Mouse (Mus musculus): ENCODE results near the gene Foxp1. TPM values are rescaled to one million over a fixed set of nuclear protein-coding genes. Genes with fewer than 3 reads are reported as not detected.

Gene Foxp1
- polyA plus RNA-seq, 1 experiment from 2014 or later, result 45.3 TPM

DNA sequence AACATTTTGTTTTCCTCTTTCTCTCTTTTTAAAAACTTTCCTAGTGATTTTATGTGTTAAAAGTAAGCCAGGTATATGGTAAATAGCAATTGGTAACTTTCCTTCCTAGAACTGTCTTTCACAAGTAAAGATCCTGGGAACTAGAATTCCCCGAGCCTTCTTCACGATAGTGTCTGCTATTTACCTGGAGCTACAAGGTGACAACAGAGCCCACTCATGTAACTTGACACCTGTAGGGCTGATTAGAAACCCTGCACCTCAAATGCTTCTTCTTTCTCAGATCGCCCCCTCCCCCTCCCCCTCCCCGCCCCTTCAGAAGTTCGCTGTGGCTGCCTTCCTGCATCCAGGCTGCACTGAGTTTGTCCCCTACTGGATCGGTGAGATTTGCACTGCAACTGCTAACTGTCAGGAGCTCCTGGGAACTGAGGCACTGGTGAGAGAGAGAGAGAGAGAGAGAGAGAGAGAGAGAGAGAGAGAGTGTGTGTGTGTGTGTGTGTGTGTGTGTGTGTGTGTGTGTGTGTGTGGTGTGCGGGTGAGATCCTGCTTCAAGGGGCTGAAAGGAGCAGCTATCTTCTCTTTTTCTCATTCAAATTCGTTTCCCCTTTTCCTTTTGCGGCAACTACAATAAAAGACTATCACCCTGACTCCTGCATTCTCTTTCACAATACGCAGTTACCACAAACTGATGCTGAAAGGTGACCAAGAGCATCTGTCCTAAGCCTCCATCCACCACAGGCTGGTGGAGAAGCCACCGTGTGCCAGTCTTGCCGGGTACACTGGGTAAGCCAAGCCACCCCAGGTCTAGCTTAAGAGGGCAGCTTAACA, 259.2 kb downstream of the Foxp1 start:
- 24% methylated on average over 12 of the region's 12 CpGs for WGBS
- no peak for ATAC-seq
- no peak for TF ChIP-seq CTCF (IDR thresholded peaks at IDR 0.05; ENCODE audit: low read depth)
- Histone ChIP-seq H3K27ac (ENCODE audit: low read depth, low read length) (peak overlapping the region; percentile 24; the same call in 1 of the 2 replicates), H3K9me3 (ENCODE audit: control insufficient read depth) (no peaks in the 10 kb centered on the region), H3K36me3 (ENCODE audit: control insufficient read depth, insufficient read depth) (no peaks in the 10 kb centered on the region; the same call in none of the 2 replicates), H3K9ac (ENCODE audit: low read depth, low read length) (no peak overlapping the region), H3K27me3 (replicated peaks; ENCODE audit: control insufficient read depth, insufficient read depth, low read length) (no peaks in the 10 kb centered on the region), H3K4me1 (replicated peaks; ENCODE audit: control insufficient read depth, insufficient read depth, low read length) (peaks cover 10% of the 10 kb centered on the region), H3K4me2 (replicated peaks; ENCODE audit: low read depth) (peak overlapping the region; percentile 63), H3K4me3 (ENCODE audit: low read depth, low read length) (no peak overlapping the region)

DNA sequence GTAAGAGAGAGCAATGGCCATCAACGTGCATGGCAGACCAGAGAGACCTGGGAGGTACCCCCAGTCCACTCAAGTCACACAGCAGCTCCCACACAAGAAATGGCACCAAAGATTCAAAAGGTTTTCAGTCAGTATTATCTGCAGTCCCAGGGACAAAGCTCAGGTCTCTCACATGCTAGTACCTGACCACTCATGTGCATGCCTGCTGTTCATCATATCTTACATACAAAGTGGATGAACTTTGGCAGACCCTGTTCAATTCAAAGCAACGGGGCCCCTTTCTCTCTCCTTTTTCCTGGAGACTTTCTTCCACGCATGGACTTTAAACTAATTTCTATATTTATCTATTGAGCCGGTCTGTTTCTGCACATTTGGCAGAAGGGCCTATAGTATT, 260.8 kb downstream of the Foxp1 start:
- 14% methylated on average over 4 of the region's 4 CpGs for WGBS
- H3K4me2 ChIP-seq (replicated peaks; ENCODE audit: low read depth), result peak overlapping the region; percentile 51; the same call in 1 of the 2 replicates
- peak; percentile 82 for ATAC-seq
- no peaks in the 10 kb centered on the region; the same call in none of the 2 replicates for H3K36me3 ChIP-seq (ENCODE audit: control insufficient read depth, insufficient read depth)
- no peaks in the 10 kb centered on the region for H3K9me3 ChIP-seq (ENCODE audit: control insufficient read depth)
- no peak for TF ChIP-seq CTCF (IDR thresholded peaks at IDR 0.05; ENCODE audit: low read depth)
- H3K4me3 ChIP-seq (ENCODE audit: low read depth, low read length), result no peak overlapping the region
- no peak overlapping the region for H3K9ac ChIP-seq (ENCODE audit: low read depth, low read length)
- H3K4me1 ChIP-seq (replicated peaks; ENCODE audit: control insufficient read depth, insufficient read depth, low read length), result peaks cover 10% of the 10 kb centered on the region
- H3K27me3 ChIP-seq (replicated peaks; ENCODE audit: control insufficient read depth, insufficient read depth, low read length), result no peaks in the 10 kb centered on the region
- H3K27ac ChIP-seq (ENCODE audit: low read depth, low read length), result peak overlapping the region; percentile 46; the same call in 1 of the 2 replicates

DNA sequence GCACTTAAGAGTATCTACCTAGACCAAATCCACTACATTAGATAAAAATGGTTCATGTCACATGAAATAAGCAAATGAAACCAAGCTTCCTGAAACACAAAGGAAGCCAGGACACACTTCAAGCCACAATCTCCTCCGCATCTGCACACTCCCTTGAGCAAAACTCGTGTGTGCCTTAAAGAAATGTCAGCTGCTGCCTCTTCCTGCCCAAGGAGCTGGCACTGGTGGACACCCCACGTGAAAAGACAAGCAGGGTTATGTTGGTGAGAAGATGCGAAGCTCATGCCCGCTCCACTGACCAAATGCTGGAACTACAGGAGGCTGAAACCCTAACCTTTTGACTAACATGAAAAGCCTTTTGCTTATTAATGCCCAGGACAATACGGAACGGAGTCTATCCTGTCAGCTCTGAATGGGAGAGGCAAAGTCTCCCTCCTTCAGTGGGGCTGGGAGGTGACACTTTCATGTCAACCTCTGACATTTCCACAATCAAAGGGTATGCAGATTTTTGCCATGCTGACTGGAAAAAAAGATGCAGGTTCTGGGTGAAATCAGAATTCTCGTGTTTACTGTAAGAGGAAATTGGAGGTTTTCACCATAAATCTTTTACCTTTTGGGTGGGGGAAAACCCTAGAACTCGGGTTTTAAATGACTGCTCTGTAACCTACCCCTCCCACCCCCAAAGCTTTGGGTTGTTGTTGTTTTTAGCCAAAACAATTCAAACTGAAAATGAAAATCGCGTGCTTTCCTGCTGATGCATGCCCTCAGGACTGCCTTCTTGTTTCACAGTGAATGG, 261.4 kb downstream of the Foxp1 start:
- 49% methylated on average over 11 of the region's 11 CpGs for WGBS
- no peaks in the 10 kb centered on the region; the same call in none of the 2 replicates for H3K36me3 ChIP-seq (ENCODE audit: control insufficient read depth, insufficient read depth)
- H3K9ac ChIP-seq (ENCODE audit: low read depth, low read length), result no peak overlapping the region
- H3K4me3 ChIP-seq (ENCODE audit: low read depth, low read length), result no peak overlapping the region
- TF ChIP-seq CTCF (IDR thresholded peaks at IDR 0.05; ENCODE audit: low read depth), result no peak
- no peak for ATAC-seq
- H3K27ac ChIP-seq (ENCODE audit: low read depth, low read length), result peak overlapping the region; percentile 46
- H3K27me3 ChIP-seq (replicated peaks; ENCODE audit: control insufficient read depth, insufficient read depth, low read length), result no peaks in the 10 kb centered on the region
- H3K4me2 ChIP-seq (replicated peaks; ENCODE audit: low read depth), result peak overlapping the region; percentile 51; the same call in 1 of the 2 replicates
- H3K4me1 ChIP-seq (replicated peaks; ENCODE audit: control insufficient read depth, insufficient read depth, low read length), result peaks cover 10% of the 10 kb centered on the region
- no peaks in the 10 kb centered on the region for H3K9me3 ChIP-seq (ENCODE audit: control insufficient read depth)

DNA sequence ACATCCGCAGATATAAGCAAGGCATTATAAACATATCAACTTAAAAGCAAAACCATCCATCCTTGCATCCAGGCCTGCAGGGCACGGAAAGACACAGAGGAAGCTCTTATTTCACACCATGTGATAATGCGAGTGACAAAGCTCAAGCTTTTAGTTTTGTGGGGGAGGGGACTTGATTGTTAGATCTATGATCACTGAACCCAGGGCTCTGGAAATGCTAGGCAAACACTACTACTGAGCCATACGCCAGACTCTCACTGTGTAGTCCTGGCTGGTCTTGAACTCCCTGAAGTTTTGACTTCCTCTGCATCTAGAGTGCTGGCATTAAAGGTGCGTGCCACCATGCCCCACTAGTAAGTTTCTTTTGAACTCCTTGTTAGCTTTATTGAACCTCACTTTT, 264.2 kb downstream of the Foxp1 start:
- no peaks in the 10 kb centered on the region for H3K9me3 ChIP-seq (ENCODE audit: control insufficient read depth)

DNA sequence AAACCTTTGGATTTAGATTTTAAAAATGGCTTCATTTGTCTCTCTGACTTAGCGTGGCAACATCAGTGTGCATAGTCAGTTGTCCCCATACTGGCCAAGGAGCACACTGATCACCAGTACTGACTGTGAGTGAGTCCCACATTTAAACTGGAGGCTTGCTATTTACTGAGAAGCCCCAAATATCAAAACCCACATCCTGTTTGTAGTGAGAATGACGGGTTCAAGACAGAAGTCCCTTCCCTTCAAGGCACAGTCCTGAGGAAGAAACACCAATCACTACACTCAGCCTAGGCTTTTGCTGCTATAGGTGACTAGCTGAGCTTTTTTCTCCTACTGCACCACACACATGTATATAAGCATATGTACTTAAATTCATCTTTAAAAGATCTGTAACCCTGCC, 264.8 kb downstream of the Foxp1 start:
- H3K4me2 ChIP-seq (replicated peaks; ENCODE audit: low read depth), result no peak overlapping the region
- H3K4me3 ChIP-seq (ENCODE audit: low read depth, low read length), result no peak overlapping the region
- no peaks in the 10 kb centered on the region for H3K9me3 ChIP-seq (ENCODE audit: control insufficient read depth)
- H3K36me3 ChIP-seq (ENCODE audit: control insufficient read depth, insufficient read depth), result no peaks in the 10 kb centered on the region; the same call in none of the 2 replicates
- H3K27ac ChIP-seq (ENCODE audit: low read depth, low read length), result no peak overlapping the region
- H3K4me1 ChIP-seq (replicated peaks; ENCODE audit: control insufficient read depth, insufficient read depth, low read length), result 0 out of 2 replicates have a peak, but pooled peaks cover 2% of the 10 kb centered on the region
- 79% methylated on average over 2 of the region's 2 CpGs for WGBS
- H3K27me3 ChIP-seq (replicated peaks; ENCODE audit: control insufficient read depth, insufficient read depth, low read length), result no peaks in the 10 kb centered on the region
- no peak for ATAC-seq
- no peak overlapping the region for H3K9ac ChIP-seq (ENCODE audit: low read depth, low read length)
- TF ChIP-seq CTCF (IDR thresholded peaks at IDR 0.05; ENCODE audit: low read depth), result no peak

More for the DNA sequence above, 264.2 kb downstream of the Foxp1 start:
- Histone ChIP-seq H3K4me2 (replicated peaks; ENCODE audit: low read depth) (no peak overlapping the region), H3K4me3 (ENCODE audit: low read depth, low read length) (no peak overlapping the region), H3K4me1 (replicated peaks; ENCODE audit: control insufficient read depth, insufficient read depth, low read length) (0 out of 2 replicates have a peak, but pooled peaks cover 2% of the 10 kb centered on the region), H3K27ac (ENCODE audit: low read depth, low read length) (no peak overlapping the region), H3K36me3 (ENCODE audit: control insufficient read depth, insufficient read depth) (no peaks in the 10 kb centered on the region; the same call in none of the 2 replicates), H3K27me3 (replicated peaks; ENCODE audit: control insufficient read depth, insufficient read depth, low read length) (no peaks in the 10 kb centered on the region), H3K9ac (ENCODE audit: low read depth, low read length) (no peak overlapping the region)
- WGBS, result 80% methylated on average over 5 of the region's 5 CpGs
- no peak for ATAC-seq
- TF ChIP-seq CTCF (IDR thresholded peaks at IDR 0.05; ENCODE audit: low read depth), result no peak

DNA sequence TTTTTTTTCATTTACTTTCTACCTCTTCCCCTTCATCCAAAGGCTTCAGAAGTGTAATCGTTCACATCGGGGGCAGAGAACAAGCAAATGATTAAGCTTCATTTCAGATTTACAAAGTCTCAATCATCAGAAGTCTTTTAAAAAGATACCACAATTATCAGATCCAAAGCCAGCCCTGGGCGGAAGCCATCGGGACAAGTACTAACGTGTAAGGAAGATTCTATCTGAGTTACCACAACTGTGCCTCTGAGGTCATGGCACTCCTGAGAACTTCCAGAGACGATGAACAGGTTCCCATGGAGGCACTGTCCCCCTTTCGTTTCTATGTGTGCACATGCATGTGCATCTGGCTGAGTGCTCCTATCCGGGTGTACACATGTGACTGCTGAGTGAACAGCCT, 269.2 kb downstream of the Foxp1 start:
- Histone ChIP-seq H3K36me3 (ENCODE audit: control insufficient read depth, insufficient read depth) (no peaks in the 10 kb centered on the region; the same call in 1 of the 2 replicates), H3K9ac (ENCODE audit: low read depth, low read length) (no peak overlapping the region), H3K9me3 (ENCODE audit: control insufficient read depth) (no peaks in the 10 kb centered on the region), H3K4me2 (replicated peaks; ENCODE audit: low read depth) (no peak overlapping the region), H3K4me3 (ENCODE audit: low read depth, low read length) (no peak overlapping the region), H3K27me3 (replicated peaks; ENCODE audit: control insufficient read depth, insufficient read depth, low read length) (no peaks in the 10 kb centered on the region), H3K4me1 (replicated peaks; ENCODE audit: control insufficient read depth, insufficient read depth, low read length) (no peaks in the 10 kb centered on the region), H3K27ac (ENCODE audit: low read depth, low read length) (no peak overlapping the region)
- TF ChIP-seq CTCF (IDR thresholded peaks at IDR 0.05; ENCODE audit: low read depth), result no peak
- WGBS, result 61% methylated on average over 8 of the region's 8 CpGs
- no peak for ATAC-seq

Data from intestine, postnatal 0 days (tissue).